Mouse (Mus musculus): ENCODE measurements around the gene 1700018F24Rik.
A peak's percentile ranks its signal among the peaks of the same experiment; 100 is the strongest.
"Not testable (repeated sequence)": the region's sequence is repeated elsewhere in the genome, so short reads cannot be mapped to it uniquely, and the experiment has no call there.

The 1700018F24Rik gene

GRCm38 (mm10) chr5:145042690-145043089, at the start of gene 1700018F24Rik:
Gene 1700018F24Rik (plus strand): TSS chr5:145042990.
- not testable (repeated sequence) for DNase-seq (ENCODE audit: low spot score)

- DNase-seq (ENCODE audit: low spot score): no peak
These were observed 44.3 kb upstream of the 1700018F24Rik start for GRCm38 (mm10) chr5:144998491-144998890.

- DNase-seq (ENCODE audit: low spot score): no peak
These were observed 39.4 kb upstream of the 1700018F24Rik start for GRCm38 (mm10) chr5:145003362-145003761.

GRCm38 (mm10) chr5:145004495-145004894, 38.3 kb upstream of the 1700018F24Rik start:
- no peak for DNase-seq (ENCODE audit: low spot score)

- no peak for DNase-seq (ENCODE audit: low spot score)
These were observed 37.2 kb upstream of the 1700018F24Rik start for GRCm38 (mm10) chr5:145005596-145005995.

- DNase-seq (ENCODE audit: low spot score): no peak
These were observed 33.7 kb upstream of the 1700018F24Rik start for GRCm38 (mm10) chr5:145008878-145009659.

- no peak for DNase-seq (ENCODE audit: low spot score)
These were observed 28.5 kb upstream of the 1700018F24Rik start for GRCm38 (mm10) chr5:145014278-145014677.

- not testable (repeated sequence) for DNase-seq (ENCODE audit: low spot score)
These were observed 26.0 kb upstream of the 1700018F24Rik start for GRCm38 (mm10) chr5:145016761-145017160.

- not testable (repeated sequence) for DNase-seq (ENCODE audit: low spot score)
These were observed 22.5 kb upstream of the 1700018F24Rik start for GRCm38 (mm10) chr5:145020254-145020653.

GRCm38 (mm10) chr5:145020712-145021111, 22.1 kb upstream of the 1700018F24Rik start:
- DNase-seq (ENCODE audit: low spot score): not testable (repeated sequence)

- DNase-seq (ENCODE audit: low spot score): not testable (repeated sequence)
These were observed 12.3 kb upstream of the 1700018F24Rik start for GRCm38 (mm10) chr5:145030476-145030875.

GRCm38 (mm10) chr5:145032391-145032790, 10.4 kb upstream of the 1700018F24Rik start, which contains the start of gene Gm4871:
Gene Gm4871 (minus strand): TSS chr5:145032754.
- not testable (repeated sequence) for DNase-seq (ENCODE audit: low spot score)

- DNase-seq (ENCODE audit: low spot score): no peak
These were observed 1.2 kb upstream of the 1700018F24Rik start for GRCm38 (mm10) chr5:145041628-145042027.

- DNase-seq (ENCODE audit: low spot score): not testable (repeated sequence)
These were observed 11.4 kb downstream of the 1700018F24Rik start for GRCm38 (mm10) chr5:145054187-145054586.

- no peak for DNase-seq (ENCODE audit: low spot score)
These were observed 15.1 kb downstream of the 1700018F24Rik start for GRCm38 (mm10) chr5:145057907-145058306.

- DNase-seq (ENCODE audit: low spot score): no peak
These were observed 15.9 kb downstream of the 1700018F24Rik start for GRCm38 (mm10) chr5:145058722-145059121.

- no peak for DNase-seq (ENCODE audit: low spot score)
These were observed 16.7 kb downstream of the 1700018F24Rik start for GRCm38 (mm10) chr5:145059524-145059923.

- DNase-seq (ENCODE audit: low spot score): no peak
These were observed 22.1 kb downstream of the 1700018F24Rik start for GRCm38 (mm10) chr5:145064765-145065340.

GRCm38 (mm10) chr5:145068863-145069262, 26.1 kb downstream of the 1700018F24Rik start:
- no peak for DNase-seq (ENCODE audit: low spot score)

- DNase-seq (ENCODE audit: low spot score): peak; percentile 79
These were observed 26.9 kb downstream of the 1700018F24Rik start for GRCm38 (mm10) chr5:145069707-145070106.

- DNase-seq (ENCODE audit: low spot score): no peak
These were observed 28.6 kb downstream of the 1700018F24Rik start for GRCm38 (mm10) chr5:145071342-145071741.

- no peak for DNase-seq (ENCODE audit: low spot score)
These were observed 32.3 kb downstream of the 1700018F24Rik start for GRCm38 (mm10) chr5:145075081-145075480.

Data from layer of hippocampus, adult 11-12 months (tissue).